Mouse (Mus musculus): Measurements from ENCODE around the gene Cd55.
"Not testable (repeated sequence)": the region's sequence is repeated elsewhere in the genome, so short reads cannot be mapped to it uniquely, and the experiment has no call there.

Gene Cd55

GRCm38 (mm10) chr1:130422664-130423111, 39.9 kb downstream of the Cd55 start, which contains the start of gene Cd55b:
Gene Cd55b, minus strand, starts transcription at chr1:130423009.
- DNase-seq (ENCODE audit: low read depth), result no peak

DNA sequence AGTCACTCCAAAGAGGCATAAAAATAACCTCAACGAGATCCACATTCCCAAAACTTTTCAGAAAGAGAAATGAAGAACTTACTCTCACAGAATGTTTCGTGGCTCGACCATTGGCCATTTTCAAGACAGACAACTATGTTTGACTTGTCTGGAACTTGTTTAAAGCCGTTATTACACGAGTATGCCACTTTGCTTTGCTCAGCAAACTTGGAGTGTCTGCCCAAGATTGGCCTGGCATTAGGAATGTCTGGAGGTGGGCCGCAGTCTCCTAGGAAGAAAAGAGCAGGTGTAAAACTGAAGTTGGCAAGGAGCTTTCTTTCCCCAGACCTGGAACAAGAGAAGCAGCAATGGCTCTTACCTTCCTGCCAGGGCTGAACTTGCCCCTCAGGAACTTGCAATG, 40.5 kb downstream of the Cd55 start:
- not testable (repeated sequence) for DNase-seq (ENCODE audit: low read depth)

GRCm38 (mm10) chr1:130397109-130397508, 65.4 kb downstream of the Cd55 start:
- DNase-seq (ENCODE audit: low read depth), result not testable (repeated sequence)
